Mouse (Mus musculus) heart, postnatal 0 days (tissue): ENCODE measurements around the gene Rnf185. TPM values are rescaled to one million over a fixed set of nuclear protein-coding genes. Genes with fewer than 3 reads are reported as not detected.

Experiments
- ATAC-seq: fragments of 200-750 bp; cut with Nextera tagmentation; 2 replicates; pipeline ENCODE4 v1.8.0; 2017; ENCODE audit warnings: low read depth, moderate number of reproducible peaks, moderate library complexity; ENCODE audit not compliant: insufficient read depth
- DNase-seq: peaks from one replicate; pipeline ENCODE4 v3.0.0-alpha.2; 2016; ENCODE audit warnings: low spot score
- H3K27ac ChIP-seq: fragments of 300-500 bp; sonication (generic); 2 replicates; pipeline ENCODE4 v1.5.1; 2014; ENCODE audit warnings: low read depth, mild to moderate bottlenecking
- H3K27me3 ChIP-seq: fragments of 300-500 bp; sonication (generic); 2 replicates; pipeline ENCODE4 v1.6.1; 2014; ENCODE audit warnings: low read length, mixed read lengths; ENCODE audit not compliant: control insufficient read depth, insufficient read depth
- H3K36me3 ChIP-seq: fragments of 300-500 bp; sonication (generic); replicated peaks from 2 replicates; pipeline ENCODE4 v1.6.1; 2014; ENCODE audit warnings: low read length, mixed read lengths; ENCODE audit not compliant: control insufficient read depth, insufficient read depth
- H3K4me1 ChIP-seq: fragments of 300-500 bp; sonication (generic); 2 replicates; pipeline ENCODE4 v1.6.1; 2014; ENCODE audit warnings: antibody characterized with exemption; ENCODE audit not compliant: control insufficient read depth, insufficient read depth
- H3K4me2 ChIP-seq: fragments of 300-500 bp; sonication (generic); 2 replicates; pipeline ENCODE4 v1.6.1; 2014; ENCODE audit warnings: low read depth, mild to moderate bottlenecking, low read length, moderate library complexity
- H3K4me3 ChIP-seq: fragments of 300-500 bp; sonication (generic); 2 replicates; pipeline ENCODE4 v1.5.1; 2014; ENCODE audit warnings: low read depth, low read length
- H3K9ac ChIP-seq: fragments of 300-500 bp; sonication (generic); replicated peaks from 2 replicates; pipeline ENCODE4 v1.6.1; 2014; ENCODE audit warnings: low read depth, low read length, mixed read lengths
- H3K9me3 ChIP-seq: fragments of 300-500 bp; sonication (generic); replicated peaks from 2 replicates; pipeline ENCODE4 v1.6.1; 2016; ENCODE audit warnings: low read length; ENCODE audit not compliant: control insufficient read depth
- CTCF ChIP-seq: IDR thresholded peaks from 2 replicates; pipeline ENCODE4 v1.5.1; 2016; ENCODE audit warnings: antibody characterized with exemption, control low read depth, low read depth
- EP300 ChIP-seq: IDR thresholded peaks from 2 replicates; pipeline ENCODE4 v1.6.1; 2016; ENCODE audit warnings: antibody characterized with exemption, low read depth
- WGBS: fragments of 180-500 bp; shearing (Covaris S2); extraction: QIAGEN DNeasy Blood & Tissue Kit; methylation state at CpG from one replicate; pipeline ENCODE4 v1.1.7; 2014; 5-methylcytosine and 5-hydroxymethylcytosine counted together
- polyA plus RNA-seq: library from polyadenylated mRNA; unstranded; fragments of >200 nt; fragmentation: Nextera tagmentation; extraction: Ambion mirVana; gene quantifications from 2 replicates; pipeline ENCODE4 v1.2.1, GENCODE M21; 2015
- total RNA-seq: library from RNA; depleted of rRNA; stranded (reverse); fragments of >200 nt; gene quantifications from 2 replicates; pipeline ENCODE4 v1.2.3, GENCODE M21; 2014; ENCODE audit warnings: low replicate concordance

Gene Rnf185
- total and polyA plus RNA-seq, 2 experiments from 2014 or later, result 23.6 to 41.2 TPM

DNA sequence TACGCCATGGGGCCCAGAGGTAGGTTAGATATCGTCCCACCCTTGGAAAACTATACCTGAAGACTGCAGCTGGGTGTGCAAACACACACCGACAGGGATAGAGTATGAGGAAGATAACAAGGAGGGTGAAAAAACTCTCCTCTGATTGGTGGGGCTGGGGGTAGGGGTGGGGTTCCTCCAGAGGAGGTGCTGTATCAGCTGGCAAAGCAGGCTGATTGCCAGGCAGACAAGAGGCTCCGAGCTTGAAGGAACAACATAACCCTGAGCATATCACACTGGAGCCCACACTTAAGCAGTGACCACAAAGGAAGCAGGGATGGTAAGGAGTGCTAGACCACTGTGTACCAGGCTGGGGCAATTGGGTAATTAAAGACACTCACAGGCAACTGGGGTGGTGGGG is 72.7 kb downstream of the Rnf185 start:
- 54% methylated on average over 4 of the region's 4 CpGs for WGBS
- no peaks in the 10 kb centered on the region for H3K9me3 ChIP-seq
- H3K4me2 ChIP-seq, result no peak overlapping the region
- no peak for DNase-seq
- ATAC-seq, result no peak
- peaks cover 3% of the 10 kb centered on the region; the same call in 1 of the 2 replicates for H3K36me3 ChIP-seq
- no peak overlapping the region for H3K4me3 ChIP-seq
- TF ChIP-seq EP300 (no peak), CTCF (no peak)
- peaks cover 4% of the 10 kb centered on the region for H3K4me1 ChIP-seq
- H3K9ac ChIP-seq, result no peak overlapping the region
- H3K27me3 ChIP-seq, result no peaks in the 10 kb centered on the region
- no peak overlapping the region for H3K27ac ChIP-seq

DNA sequence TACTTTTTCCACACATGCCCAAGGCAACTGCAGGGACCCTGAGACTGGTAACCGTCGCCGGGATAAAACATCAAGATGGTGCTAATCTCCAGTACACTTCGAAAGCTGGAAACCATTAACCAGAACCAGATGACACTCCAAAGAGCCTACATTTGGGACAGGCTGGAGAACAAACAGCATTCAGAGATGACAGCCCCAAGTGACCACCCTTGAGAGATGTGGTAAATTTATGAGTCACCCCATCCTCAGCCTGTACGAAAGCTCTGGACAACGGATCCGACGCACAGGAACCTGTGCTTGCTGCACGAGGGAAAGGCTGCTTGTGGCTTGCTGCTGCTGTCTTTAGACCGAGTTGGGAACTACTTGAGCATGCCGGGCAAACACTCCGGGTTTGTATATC is 77.4 kb downstream of the Rnf185 start:
- Histone ChIP-seq H3K27me3 (no peaks in the 10 kb centered on the region), H3K4me2 (peak overlapping the region; percentile 37), H3K36me3 (no peaks in the 10 kb centered on the region), H3K4me1 (peaks cover 34% of the 10 kb centered on the region), H3K27ac (peak overlapping the region; percentile 72), H3K9me3 (no peaks in the 10 kb centered on the region), H3K9ac (no peak overlapping the region), H3K4me3 (no peak overlapping the region; the same call in 1 of the 2 replicates)
- 27% methylated on average over 12 of the region's 12 CpGs for WGBS
- ATAC-seq, result no peak
- peak; percentile 22 for DNase-seq
- no peak for TF ChIP-seq CTCF
- no peak for TF ChIP-seq EP300

DNA sequence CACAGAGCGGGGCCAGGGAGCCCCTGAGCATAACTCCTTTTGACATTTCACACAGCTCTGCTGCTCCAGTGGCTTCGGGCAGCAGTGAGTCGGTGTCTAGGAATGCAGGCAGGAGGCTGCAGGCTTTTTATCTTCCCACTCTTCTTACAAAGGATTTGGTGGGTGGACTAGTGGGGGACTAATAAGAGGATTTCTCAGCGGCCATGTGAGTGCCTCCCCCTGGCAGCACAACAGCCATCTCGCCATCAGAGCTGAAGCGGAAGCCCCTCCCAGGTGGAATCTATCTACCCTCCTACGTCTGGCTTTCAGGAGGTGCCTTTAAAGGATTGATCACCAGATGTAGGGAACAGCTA is 77.9 kb downstream of the Rnf185 start:
- no peaks in the 10 kb centered on the region for H3K36me3 ChIP-seq
- no peak overlapping the region for H3K9ac ChIP-seq
- peak overlapping the region; percentile 72 for H3K27ac ChIP-seq
- DNase-seq, result peak; percentile 53
- H3K4me1 ChIP-seq, result peaks cover 39% of the 10 kb centered on the region
- no peaks in the 10 kb centered on the region for H3K9me3 ChIP-seq
- TF ChIP-seq CTCF, result no peak
- no peak for TF ChIP-seq EP300
- ATAC-seq, result peak; percentile 26; the same call in 1 of the 2 replicates
- peak overlapping the region; percentile 37 for H3K4me2 ChIP-seq
- 17% methylated on average over 7 of the region's 7 CpGs for WGBS
- H3K4me3 ChIP-seq, result no peak overlapping the region; the same call in 1 of the 2 replicates
- no peaks in the 10 kb centered on the region for H3K27me3 ChIP-seq

DNA sequence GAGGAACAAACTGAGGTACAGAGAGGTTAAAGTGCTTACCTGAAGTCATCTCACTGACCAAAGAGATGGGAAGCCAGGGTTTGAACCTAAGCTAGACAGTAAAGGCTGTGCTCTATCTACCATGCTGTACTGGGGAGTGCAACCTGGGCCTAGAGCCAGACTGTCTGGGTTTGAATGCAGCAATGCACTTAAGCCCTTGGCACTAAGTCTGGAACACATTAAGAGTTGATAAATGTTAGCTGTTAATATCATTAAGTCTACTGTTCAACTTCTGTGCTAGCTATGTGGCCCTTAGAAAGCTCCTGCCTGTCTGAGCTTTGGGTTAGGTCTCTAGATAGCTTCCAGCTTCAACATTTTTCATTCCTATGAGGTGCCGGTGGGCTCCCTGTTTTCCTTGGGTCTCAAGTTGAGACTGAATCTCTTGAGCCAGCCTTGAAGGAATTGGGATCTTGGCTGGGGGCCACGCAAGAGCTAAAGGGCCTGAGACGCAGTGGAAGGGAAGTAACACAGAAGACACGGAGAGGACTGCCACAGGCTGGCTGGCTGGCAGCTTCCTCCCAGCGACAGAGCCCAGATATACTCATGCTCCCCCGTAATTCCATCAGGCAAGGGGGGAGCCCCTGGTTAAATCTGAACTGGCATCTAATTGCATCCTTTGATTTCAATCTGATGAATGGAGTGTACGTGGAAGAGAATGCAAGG is 78.4 kb downstream of the Rnf185 start:
- no peak for TF ChIP-seq EP300
- no peak for TF ChIP-seq CTCF
- no peak overlapping the region for H3K9ac ChIP-seq
- H3K27me3 ChIP-seq, result no peaks in the 10 kb centered on the region
- peaks cover 43% of the 10 kb centered on the region for H3K4me1 ChIP-seq
- H3K4me3 ChIP-seq, result no peak overlapping the region
- DNase-seq (peak; percentile 29), ATAC-seq (no peak)
- no peaks in the 10 kb centered on the region for H3K9me3 ChIP-seq
- H3K4me2 ChIP-seq, result peak overlapping the region; percentile 37
- H3K27ac ChIP-seq, result peak overlapping the region; percentile 72
- no peaks in the 10 kb centered on the region for H3K36me3 ChIP-seq
- WGBS, result 12% methylated on average over 7 of the region's 7 CpGs

GRCm38 (mm10) chr11:3371599-3372295 is 80.4 kb downstream of the Rnf185 start:
- Histone ChIP-seq H3K27ac (peak overlapping the region; percentile 77), H3K9ac (peak overlapping the region; percentile 64), H3K4me2 (peak overlapping the region; percentile 88), H3K27me3 (no peaks in the 10 kb centered on the region), H3K36me3 (no peaks in the 10 kb centered on the region), H3K4me3 (peak overlapping the region; percentile 59), H3K4me1 (peaks cover 43% of the 10 kb centered on the region), H3K9me3 (no peaks in the 10 kb centered on the region)
- peak; percentile 5; the same call in 1 of the 2 replicates for ATAC-seq
- WGBS, result 24% methylated on average over 7 of the region's 7 CpGs
- DNase-seq, result no peak
- TF ChIP-seq CTCF (no peak), EP300 (no peak)
